Mouse (Mus musculus) bone marrow macrophage, adult 2 months (primary cell): ENCODE measurements around the gene Nipal3. TPM values are rescaled to one million over a fixed set of nuclear protein-coding genes. Genes with fewer than 3 reads are reported as not detected.

Experiments used
- H3K27ac ChIP-seq: 2 replicates; pipeline ENCODE4 v1.5.1; 2012; ENCODE audit warnings: low read depth, low read length; ENCODE audit not compliant: insufficient read depth
- H3K4me1 ChIP-seq: 2 replicates; pipeline ENCODE4 v1.6.1; 2012; ENCODE audit warnings: low read length; ENCODE audit not compliant: control insufficient read depth, insufficient read depth
- H3K4me3 ChIP-seq: 2 replicates; pipeline ENCODE4 v1.5.1; 2012; ENCODE audit warnings: mild to moderate bottlenecking, low read length, moderate library complexity; ENCODE audit not compliant: insufficient read depth
- CTCF ChIP-seq: IDR thresholded peaks from 2 replicates; pipeline ENCODE4 v1.5.1; 2012; ENCODE audit warnings: low read depth, mild to moderate bottlenecking, low read length, moderate library complexity
- POLR2A ChIP-seq: IDR thresholded peaks from 2 replicates; pipeline ENCODE4 v1.6.1; 2012; ENCODE audit warnings: mild to moderate bottlenecking, low read depth, low read length, borderline replicate concordance
- polyA plus RNA-seq: library from polyadenylated mRNA; stranded (reverse); fragments of >200 nt; gene quantifications from 2 replicates; pipeline ENCODE4 v1.2.4, GENCODE M21; 2012; ENCODE audit not compliant: missing spikeins, insufficient read depth, insufficient read length

The Nipal3 gene
- polyA plus RNA-seq, 1 experiment, result 15.9 TPM

GRCm38 (mm10) chr4:135480370-135480769 is 14.5 kb downstream of the Nipal3 start:
- Histone ChIP-seq H3K27ac (no peak overlapping the region), H3K4me1 (peaks cover 3% of the 10 kb centered on the region; the same call in 1 of the 2 replicates), H3K4me3 (no peak overlapping the region)
- TF ChIP-seq CTCF (no peak), POLR2A (no peak)

- TF ChIP-seq POLR2A, result no peak
- TF ChIP-seq CTCF, result no peak
- Histone ChIP-seq H3K4me1 (no peaks in the 10 kb centered on the region), H3K4me3 (no peak overlapping the region), H3K27ac (no peak overlapping the region)
These were observed 17.0 kb downstream of the Nipal3 start for GRCm38 (mm10) chr4:135477851-135478250.

- no peak overlapping the region for H3K4me3 ChIP-seq
- no peaks in the 10 kb centered on the region for H3K4me1 ChIP-seq
- no peak for TF ChIP-seq CTCF
- no peak for TF ChIP-seq POLR2A
- no peak overlapping the region for H3K27ac ChIP-seq
These were observed 31.4 kb downstream of the Nipal3 start for GRCm38 (mm10) chr4:135463406-135463805.

- peaks cover 9% of the 10 kb centered on the region for H3K4me1 ChIP-seq
- H3K27ac ChIP-seq, result no peak overlapping the region
- TF ChIP-seq CTCF (no peak), POLR2A (no peak)
- H3K4me3 ChIP-seq, result no peak overlapping the region
These were observed 41.3 kb downstream of the Nipal3 start for GRCm38 (mm10) chr4:135453572-135453971.

GRCm38 (mm10) chr4:135453164-135453563 is 41.7 kb downstream of the Nipal3 start:
- TF ChIP-seq POLR2A (no peak), CTCF (no peak)
- Histone ChIP-seq H3K4me1 (peaks cover 9% of the 10 kb centered on the region), H3K27ac (no peak overlapping the region), H3K4me3 (no peak overlapping the region)

- Histone ChIP-seq H3K4me1 (peaks cover 9% of the 10 kb centered on the region), H3K4me3 (no peak overlapping the region), H3K27ac (no peak overlapping the region)
- no peak for TF ChIP-seq CTCF
- no peak for TF ChIP-seq POLR2A
These were observed 43.4 kb downstream of the Nipal3 start for GRCm38 (mm10) chr4:135451360-135452015.

- no peak overlapping the region for H3K4me3 ChIP-seq
- H3K4me1 ChIP-seq, result peaks cover 11% of the 10 kb centered on the region
- TF ChIP-seq CTCF (no peak), POLR2A (no peak)
- H3K27ac ChIP-seq, result no peak overlapping the region
These were observed 52.4 kb downstream of the Nipal3 start for GRCm38 (mm10) chr4:135442473-135442872.

- Histone ChIP-seq H3K27ac (peak overlapping the region; percentile 90), H3K4me1 (peaks cover 13% of the 10 kb centered on the region), H3K4me3 (no peak overlapping the region)
- no peak for TF ChIP-seq POLR2A
- TF ChIP-seq CTCF, result peak; percentile 52
These were observed 54.8 kb downstream of the Nipal3 start for GRCm38 (mm10) chr4:135439904-135440522.

- no peak for TF ChIP-seq CTCF
- TF ChIP-seq POLR2A, result no peak
- Histone ChIP-seq H3K4me1 (peaks cover 18% of the 10 kb centered on the region), H3K27ac (peak overlapping the region; percentile 90), H3K4me3 (peak overlapping the region; percentile 24)
These were observed 55.6 kb downstream of the Nipal3 start for GRCm38 (mm10) chr4:135439188-135439647.

GRCm38 (mm10) chr4:135437924-135438323 is 56.9 kb downstream of the Nipal3 start:
- TF ChIP-seq CTCF (no peak), POLR2A (no peak)
- no peak overlapping the region for H3K4me3 ChIP-seq
- peaks cover 19% of the 10 kb centered on the region for H3K4me1 ChIP-seq

More at GRCm38 (mm10) chr4:135437924-135438323, 56.9 kb downstream of the Nipal3 start:
- H3K27ac ChIP-seq, result peak overlapping the region; percentile 46; the same call in 1 of the 2 replicates
